Mouse (Mus musculus) left cerebral cortex, postnatal 4 days (tissue): ENCODE data around the gene Mid1. TPM values are rescaled to one million over a fixed set of nuclear protein-coding genes. Genes with fewer than 3 reads are reported as not detected.

Experiments
- total RNA-seq, 2 experiments: library from RNA; stranded (reverse); gene quantifications; 2 replicates each; pipeline ENCODE4 v1.2.3; 2021

Mid1 gene
- total RNA-seq, 2 experiments from 2014 or later = 29.1 to 47.2 TPM

Other genes with a start within 250 kb of the Mid1 start
- not detected for gene 4933400A11Rik, start 94.4 kb downstream of the Mid1 start, total RNA-seq